Mouse (Mus musculus) gastrocnemius, postnatal 10 days (tissue): Measurements from ENCODE around the gene Prdm5. TPM values are rescaled to one million over a fixed set of nuclear protein-coding genes. Genes with fewer than 3 reads are reported as not detected.

Experiments used
- DNase-seq: peaks from one replicate; pipeline ENCODE4 v3.0.0; 2021; ENCODE audit warnings: mixed read lengths
- total RNA-seq, 2 experiments: library from RNA; stranded (reverse); gene quantifications; 2 replicates each; pipeline ENCODE4 v1.2.3; 2021

Prdm5 gene
- total RNA-seq, 2 experiments from 2014 or later = 7.7 to 10.6 TPM

DNA sequence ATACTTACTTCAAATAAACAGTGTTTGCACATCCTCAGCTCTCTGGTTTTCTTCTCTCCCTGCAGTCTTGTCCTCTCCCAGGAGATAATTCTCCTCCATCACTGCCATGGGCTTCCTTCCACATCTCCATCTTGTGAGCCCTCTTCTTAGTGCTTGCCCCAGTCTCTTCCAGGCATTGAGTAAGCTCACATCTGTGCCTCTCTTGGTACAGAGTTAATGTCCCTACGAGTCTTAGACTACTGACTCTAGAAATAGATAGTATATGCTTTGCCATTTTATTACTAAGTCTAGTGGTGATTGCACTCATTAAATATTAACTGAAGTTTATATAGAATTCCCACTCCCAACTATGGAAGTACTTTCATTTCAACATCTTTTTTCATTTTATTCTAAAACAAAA, 154.0 kb downstream of the Prdm5 start:
- no peak for DNase-seq

DNA sequence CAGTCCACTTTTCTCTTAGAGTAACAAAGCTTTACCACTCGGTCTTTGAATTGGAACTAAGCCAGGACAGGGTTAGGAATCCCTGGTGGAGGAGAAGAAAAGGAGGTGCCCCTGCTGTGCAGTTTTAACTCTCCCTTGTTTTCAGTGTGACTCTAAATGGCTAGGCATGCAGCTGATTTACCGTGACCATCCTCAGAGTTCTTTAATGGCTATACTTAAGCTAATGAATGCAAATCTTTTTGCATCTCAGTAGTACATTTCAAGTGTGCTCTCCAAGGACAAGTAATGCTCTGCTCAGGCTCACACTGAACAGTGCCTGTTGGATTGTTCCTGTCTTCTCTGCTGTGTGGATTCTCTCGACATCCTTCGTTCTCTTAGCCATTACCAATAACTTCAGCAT, 154.4 kb downstream of the Prdm5 start:
- DNase-seq = no peak

DNA sequence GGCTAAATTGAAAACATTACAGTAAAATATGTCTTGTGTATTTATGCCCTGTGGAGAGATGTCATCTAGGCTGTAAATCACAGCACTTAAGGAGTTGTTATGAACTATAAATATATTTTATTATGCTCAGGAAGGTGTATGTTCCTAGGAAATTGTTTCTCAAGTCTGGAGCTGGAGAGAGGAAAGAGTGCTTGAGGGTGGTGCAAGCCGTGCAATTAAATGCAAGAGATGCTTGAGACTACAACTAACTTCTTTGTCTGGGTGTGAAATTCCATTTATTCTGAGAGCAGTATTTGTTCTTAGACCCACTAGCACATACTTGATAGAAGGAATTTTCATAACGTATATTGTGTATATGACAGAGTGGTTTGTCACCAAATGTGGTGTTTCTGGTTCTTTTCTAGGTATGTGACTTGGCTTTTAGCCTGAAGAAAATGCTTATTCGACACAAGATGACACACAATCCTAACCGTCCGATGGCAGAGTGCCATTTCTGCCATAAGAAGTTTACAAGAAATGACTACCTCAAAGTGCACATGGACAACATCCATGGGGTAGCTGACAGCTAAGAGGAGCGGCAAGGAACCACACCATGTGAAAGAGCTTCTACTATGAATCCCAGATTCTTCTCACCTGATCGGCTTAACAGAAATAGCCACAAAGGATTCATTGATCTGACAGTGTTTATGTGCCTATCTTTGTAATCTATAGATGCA, 156.9 kb downstream of the Prdm5 start:
- no peak for DNase-seq

DNA sequence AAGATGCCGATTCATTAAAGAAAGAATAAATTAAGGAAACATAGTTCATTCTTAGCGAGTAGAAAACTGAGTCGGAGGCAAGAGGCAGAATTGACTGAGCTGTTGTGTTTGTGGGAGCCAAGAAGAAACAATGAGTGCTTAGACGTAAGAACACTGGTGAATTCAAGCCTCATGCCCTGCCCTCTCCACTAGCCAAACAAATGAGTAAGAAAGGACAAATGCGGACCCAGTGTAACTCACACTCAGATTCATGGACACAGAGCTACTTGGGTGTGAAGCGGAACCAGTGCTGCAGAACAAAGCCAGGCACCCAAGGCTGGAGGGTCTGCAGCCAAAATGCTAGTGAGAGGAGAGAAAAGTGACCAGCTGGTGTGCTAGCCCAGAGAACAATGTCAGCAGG, 171.7 kb downstream of the Prdm5 start:
- DNase-seq = no peak

DNA sequence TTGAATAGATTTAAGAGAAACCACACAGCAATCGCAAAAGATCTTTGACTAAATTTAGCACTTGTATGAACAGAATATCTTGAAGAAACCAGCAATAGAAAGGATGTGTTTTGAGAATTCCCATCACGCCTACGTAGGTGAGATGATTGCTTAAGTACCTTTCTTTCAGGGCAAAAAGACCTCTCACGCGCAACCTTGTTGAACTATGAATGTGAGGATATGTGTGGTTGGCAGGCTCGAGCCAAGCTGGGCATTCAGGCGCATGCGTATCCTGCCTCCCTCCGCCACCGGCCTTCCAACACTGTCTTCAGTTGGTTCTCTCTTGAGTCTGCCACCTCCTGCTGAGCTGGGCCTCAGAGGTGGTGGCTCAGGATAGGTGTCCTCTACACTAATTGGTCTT, 173.5 kb downstream of the Prdm5 start, which contains the start of gene 4930544G11Rik:
4930544G11Rik (plus strand) TSS at position 301 of the 400 bp plus-strand sequence.
- no peak for DNase-seq

DNA sequence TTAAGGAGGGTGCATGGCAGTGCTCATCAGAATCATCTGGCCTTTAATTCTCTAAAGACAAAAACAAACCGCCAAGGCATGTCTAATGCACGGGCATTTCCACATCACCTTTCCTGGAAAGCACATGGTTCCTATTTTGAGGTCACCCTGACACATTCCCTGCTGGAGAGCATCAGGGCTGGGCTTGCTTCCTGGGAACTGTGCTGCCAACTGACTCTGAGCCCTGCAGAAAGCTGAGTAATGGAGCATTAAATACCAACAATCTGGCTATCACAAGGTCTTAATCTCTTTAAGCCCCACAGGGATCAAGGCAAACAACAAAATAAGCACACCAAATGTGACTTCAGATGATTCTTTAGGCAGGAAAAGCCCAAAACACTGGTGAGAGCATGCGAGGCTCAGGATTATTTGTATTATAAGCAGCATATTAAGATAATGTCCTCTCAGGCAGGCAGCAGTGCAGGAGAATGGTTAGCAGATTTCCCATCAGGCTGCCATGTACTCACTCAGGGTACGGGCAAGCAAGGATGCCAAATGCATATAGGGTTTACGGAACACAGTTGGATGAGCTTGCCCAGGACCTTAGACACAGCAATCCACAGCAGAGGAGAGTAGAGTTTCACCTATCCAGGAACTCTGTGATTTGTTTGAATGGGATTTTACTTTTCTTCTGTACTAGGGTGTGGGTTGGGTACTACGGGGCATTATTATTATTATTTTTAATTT, 190.8 kb downstream of the Prdm5 start:
- DNase-seq = no peak

DNA sequence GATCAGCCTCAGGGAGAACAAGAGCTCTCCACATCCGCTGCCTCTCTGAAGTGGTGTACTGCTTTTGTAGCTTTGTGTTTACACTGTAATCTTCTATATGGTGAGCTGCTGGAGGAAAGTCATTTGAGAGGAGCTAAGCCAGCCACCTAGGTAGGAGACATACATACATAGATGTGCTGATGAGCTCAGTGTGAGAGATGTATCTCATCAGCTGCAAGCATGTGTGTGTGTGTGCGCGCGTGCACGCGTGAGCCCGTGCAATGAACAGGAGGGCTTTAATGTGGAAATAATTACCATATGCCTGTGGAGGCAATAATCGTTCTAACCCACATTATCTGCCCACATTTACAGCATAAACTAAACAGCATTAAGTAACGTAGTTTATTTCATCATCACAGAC, 191.6 kb downstream of the Prdm5 start:
- no peak for DNase-seq

Other genes with a start within 250 kb of the Prdm5 start
- gene Ndnf, start 107.4 kb upstream of the Prdm5 start, total RNA-seq = 1 to 10 TPM; 1.2 to 1.6 TPM
- gene 4930544G11Rik, start 173.6 kb downstream of the Prdm5 start, total RNA-seq = not detected